Comparison of ENCODE assay signal across 20 mouse cellular contexts in the genomic region with DNA sequence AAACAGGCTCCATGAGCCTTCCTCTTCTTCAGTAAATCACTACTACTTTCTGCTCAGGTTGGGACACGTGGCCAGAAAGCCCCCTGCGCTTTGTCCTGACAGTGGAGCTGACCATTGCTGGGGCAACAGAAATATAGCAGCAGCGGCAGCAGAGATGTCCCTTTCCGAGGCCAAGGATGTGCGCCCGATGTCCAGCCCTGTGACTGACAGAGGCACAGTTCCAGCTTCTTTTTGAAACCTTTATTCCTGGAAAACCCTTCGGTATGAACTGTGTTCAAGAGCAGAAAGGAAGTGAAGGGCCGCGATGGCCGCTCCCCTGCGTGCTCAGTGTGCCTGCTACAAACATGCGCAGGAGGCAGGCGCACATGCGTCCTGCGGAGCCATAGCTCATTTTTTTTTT. TPM values are rescaled to one million over a fixed set of nuclear protein-coding genes. Genes with fewer than 3 reads are reported as not detected.
DNase-seq lines count a peak whose midpoint lies in the region; ATAC-seq and TF ChIP-seq lines count a peak whose summit lies in the region.
"Had no signal": no experiment of that assay in that cellular context is flagged by ENCODE, and none has a peak within 500 bp of the region (broad histone marks: within the 10 kb centered on the region; RNA-seq: fewer than 3 reads in every experiment).

No protein-coding gene starts in this region.

- no peak for TF ChIP-seq POLR2A in ES-Bruce4 (IDR thresholded peaks at IDR 0.05; ENCODE audit: insufficient read depth, low read length)

- H3K27me3 ChIP-seq in forebrain, embryonic 10.5 days (ENCODE audit: poor library complexity, severe bottlenecking) = no peaks in the 10 kb centered on the region
- H3K27me3 ChIP-seq in forebrain, embryonic 11.5 days (ENCODE audit: control insufficient read depth, insufficient read depth, low read length) = no peaks in the 10 kb centered on the region
- H3K27me3 ChIP-seq in liver, postnatal 0 days (ENCODE audit: insufficient read depth, low read length) = no peaks in the 10 kb centered on the region
- H3K27me3 ChIP-seq in liver, embryonic 11.5 days (replicated peaks; ENCODE audit: control insufficient read depth, insufficient read depth, low read length) = no peaks in the 10 kb centered on the region
- no peaks in the 10 kb centered on the region for H3K27me3 ChIP-seq in ES-Bruce4 (ENCODE audit: control insufficient read depth, insufficient read depth, low read length, poor library complexity, severe bottlenecking)
- no peaks in the 10 kb centered on the region for H3K27me3 ChIP-seq in intestine, embryonic 16.5 days (replicated peaks; ENCODE audit: control insufficient read depth, insufficient read depth, low read length)
- H3K27me3 ChIP-seq: heart, embryonic 13.5 days; intestine, embryonic 15.5 days; kidney, embryonic 15.5 days; limb, embryonic 12.5 days; liver, embryonic 13.5 days had no signal

- H3K9me3 ChIP-seq in forebrain, embryonic 10.5 days = no peaks in the 10 kb centered on the region
- no peaks in the 10 kb centered on the region for H3K9me3 ChIP-seq in forebrain, embryonic 11.5 days (ENCODE audit: control insufficient read depth, low read length)
- no peaks in the 10 kb centered on the region for H3K9me3 ChIP-seq in liver, postnatal 0 days (ENCODE audit: low read length)
- no peaks in the 10 kb centered on the region for H3K9me3 ChIP-seq in liver, embryonic 11.5 days (ENCODE audit: control insufficient read depth, low read length)
- H3K9me3 ChIP-seq in ES-Bruce4 (replicated peaks; ENCODE audit: control insufficient read depth, insufficient read depth, low read length, poor library complexity, severe bottlenecking) = no peaks in the 10 kb centered on the region
- H3K9me3 ChIP-seq in intestine, embryonic 16.5 days (ENCODE audit: control insufficient read depth, low read length) = no peaks in the 10 kb centered on the region
- H3K9me3 ChIP-seq: forebrain, embryonic 12.5 days; heart, embryonic 13.5 days; intestine, embryonic 15.5 days; kidney, embryonic 15.5 days; limb, embryonic 12.5 days; liver, embryonic 13.5 days had no signal

- H3K4me3 ChIP-seq in forebrain, embryonic 10.5 days = no peak overlapping the region
- H3K4me3 ChIP-seq in forebrain, embryonic 11.5 days (ENCODE audit: low read depth, low read length) = no peak overlapping the region
- H3K4me3 ChIP-seq in liver, postnatal 0 days (ENCODE audit: low read depth, low read length) = no peak overlapping the region
- no peak overlapping the region for H3K4me3 ChIP-seq in liver, embryonic 11.5 days (ENCODE audit: low read depth, low read length)
- H3K4me3 ChIP-seq in ES-Bruce4 (ENCODE audit: low read depth, low read length) = no peak overlapping the region
- H3K4me3 ChIP-seq in intestine, embryonic 16.5 days (ENCODE audit: low read length) = no peak overlapping the region
- H3K4me3 ChIP-seq: forebrain, embryonic 12.5 days; heart, embryonic 13.5 days; intestine, embryonic 15.5 days; kidney, embryonic 15.5 days; limb, embryonic 12.5 days; liver, embryonic 13.5 days had no signal

- no peaks in the 10 kb centered on the region for H3K36me3 ChIP-seq in forebrain, embryonic 10.5 days (replicated peaks)
- no peaks in the 10 kb centered on the region for H3K36me3 ChIP-seq in forebrain, embryonic 11.5 days (ENCODE audit: control insufficient read depth, insufficient read depth, low read length)
- H3K36me3 ChIP-seq in liver, postnatal 0 days (replicated peaks; ENCODE audit: insufficient read depth, low read length) = no peaks in the 10 kb centered on the region
- H3K36me3 ChIP-seq in liver, embryonic 11.5 days (ENCODE audit: control insufficient read depth, insufficient read depth, low read length) = no peaks in the 10 kb centered on the region
- H3K36me3 ChIP-seq in ES-Bruce4 (ENCODE audit: control insufficient read depth, insufficient read depth, low read length, poor library complexity, severe bottlenecking) = no peaks in the 10 kb centered on the region
- H3K36me3 ChIP-seq in intestine, embryonic 16.5 days (ENCODE audit: control insufficient read depth, insufficient read depth, low read length) = no peaks in the 10 kb centered on the region
- H3K36me3 ChIP-seq: forebrain, embryonic 12.5 days; heart, embryonic 13.5 days; intestine, embryonic 15.5 days; kidney, embryonic 15.5 days; limb, embryonic 12.5 days; liver, embryonic 13.5 days had no signal

- DNase-seq in forebrain, embryonic 10.5 days (ENCODE audit: extremely low spot score, low spot score) = no peak
- no peak for DNase-seq in forebrain, embryonic 11.5 days (ENCODE audit: low spot score)
- DNase-seq in liver, postnatal 0 days = peak; percentile 7
- no peak for DNase-seq in liver, embryonic 11.5 days (ENCODE audit: low spot score)
- peak; percentile 51 to 67 for DNase-seq in cerebellum, postnatal 14 days
- DNase-seq in right cerebral cortex, postnatal 14 days = no peak
- DNase-seq: B cell, adult 2 months; gastrocnemius, postnatal 10 days; heart, adult 18-20 months; kidney, postnatal 4 days; liver, embryonic 13.5 days; lung, postnatal 36 days; thymus, postnatal 14 days had no signal

- 93% methylated on average over 15 of the region's 15 CpGs for WGBS in forebrain, embryonic 10.5 days
- WGBS in forebrain, embryonic 11.5 days = 91% methylated on average over 15 of the region's 15 CpGs
- 84% methylated on average over 15 of the region's 15 CpGs for WGBS in liver, postnatal 0 days (ENCODE audit: insufficient replicate concordance)
- 90% methylated on average over 15 of the region's 15 CpGs for WGBS in liver, embryonic 11.5 days
- WGBS in intestine, embryonic 16.5 days = 92% methylated on average over 15 of the region's 15 CpGs

- TF ChIP-seq CTCF in liver, postnatal 0 days (IDR thresholded peaks at IDR 0.05; ENCODE audit: low read depth) = no peak
- TF ChIP-seq CTCF in ES-Bruce4 (IDR thresholded peaks at IDR 0.05; ENCODE audit: low read depth, low read length) = no peak

- H3K27ac ChIP-seq in forebrain, embryonic 10.5 days = peak overlapping the region; percentile 58; the same call in 1 of the 2 replicates
- no peak overlapping the region for H3K27ac ChIP-seq in forebrain, embryonic 11.5 days (ENCODE audit: low read depth, low read length)
- no peak overlapping the region for H3K27ac ChIP-seq in liver, postnatal 0 days (ENCODE audit: low read depth)
- no peak overlapping the region for H3K27ac ChIP-seq in liver, embryonic 11.5 days (ENCODE audit: low read depth, low read length)
- no peak overlapping the region for H3K27ac ChIP-seq in ES-Bruce4 (ENCODE audit: insufficient read depth, low read length)
- H3K27ac ChIP-seq in intestine, embryonic 16.5 days (ENCODE audit: low read length) = no peak overlapping the region
- H3K27ac ChIP-seq: heart, embryonic 13.5 days; kidney, embryonic 15.5 days; limb, embryonic 12.5 days; liver, embryonic 13.5 days had no signal

- no peak overlapping the region for H3K4me2 ChIP-seq in forebrain, embryonic 11.5 days (ENCODE audit: low read depth, low read length, severe bottlenecking)
- H3K4me2 ChIP-seq in liver, postnatal 0 days (ENCODE audit: low read depth, low read length) = no peak overlapping the region
- no peak overlapping the region for H3K4me2 ChIP-seq in liver, embryonic 11.5 days
- H3K4me2 ChIP-seq in intestine, embryonic 16.5 days (ENCODE audit: low read depth, low read length) = no peak overlapping the region
- H3K4me2 ChIP-seq: forebrain, embryonic 12.5 days; heart, embryonic 13.5 days; intestine, embryonic 15.5 days; kidney, embryonic 15.5 days; limb, embryonic 12.5 days; liver, embryonic 13.5 days had no signal

- no peak for ATAC-seq in forebrain, embryonic 11.5 days (replicated peaks; ENCODE audit: low FRiP score)
- ATAC-seq in liver, postnatal 0 days = no peak
- no peak for ATAC-seq in liver, embryonic 11.5 days (replicated peaks; ENCODE audit: low FRiP score)
- no peak for ATAC-seq in intestine, embryonic 16.5 days
- ATAC-seq: intestine, embryonic 15.5 days had no signal

- H3K9ac ChIP-seq in forebrain, embryonic 11.5 days (ENCODE audit: low read length) = no peak overlapping the region
- H3K9ac ChIP-seq in liver, postnatal 0 days (replicated peaks) = no peak overlapping the region
- H3K9ac ChIP-seq in liver, embryonic 11.5 days (ENCODE audit: low read depth, low read length) = no peak overlapping the region
- H3K9ac ChIP-seq in ES-Bruce4 (ENCODE audit: low read depth, poor library complexity, severe bottlenecking) = peak overlapping the region; percentile 36; the same call in 1 of the 2 replicates
- no peak overlapping the region for H3K9ac ChIP-seq in intestine, embryonic 16.5 days (ENCODE audit: low read depth, low read length)
- H3K9ac ChIP-seq: forebrain, embryonic 12.5 days; heart, embryonic 13.5 days; intestine, embryonic 15.5 days; kidney, embryonic 15.5 days; limb, embryonic 12.5 days; liver, embryonic 13.5 days had no signal

- TF ChIP-seq EP300 in liver, postnatal 0 days (IDR thresholded peaks at IDR 0.05; ENCODE audit: low read depth) = no peak
- no peak for TF ChIP-seq EP300 in ES-Bruce4 (IDR thresholded peaks at IDR 0.05; ENCODE audit: insufficient read depth, low read depth, low read length)

- H3K4me1 ChIP-seq in forebrain, embryonic 10.5 days = peaks cover 22% of the 10 kb centered on the region
- H3K4me1 ChIP-seq in forebrain, embryonic 11.5 days (replicated peaks; ENCODE audit: control insufficient read depth, insufficient read depth, low read length) = 0 out of 2 replicates have a peak, but pooled peaks cover 6% of the 10 kb centered on the region
- H3K4me1 ChIP-seq in liver, postnatal 0 days (ENCODE audit: insufficient read depth) = 0 out of 2 replicates have a peak, but pooled peaks cover 6% of the 10 kb centered on the region
- H3K4me1 ChIP-seq in liver, embryonic 11.5 days (replicated peaks; ENCODE audit: control insufficient read depth, insufficient read depth, low read length) = peaks cover 3% of the 10 kb centered on the region
- H3K4me1 ChIP-seq in ES-Bruce4 (ENCODE audit: control insufficient read depth, insufficient read depth, low read length) = no peaks in the 10 kb centered on the region
- H3K4me1 ChIP-seq in intestine, embryonic 16.5 days (ENCODE audit: control insufficient read depth, insufficient read depth, low read length) = peaks cover 9% of the 10 kb centered on the region; the same call in 1 of the 2 replicates

RNA-seq across cellular contexts. Expression of a gene that starts 24.0 kb away (rescaled TPM):
- 17.4 and 19.7 TPM in 2 replicates for polyA plus RNA-seq in forebrain, embryonic 10.5 days (2016; fragmentation: Nextera tagmentation; extraction: Ambion mirVana)
- polyA plus RNA-seq in forebrain, embryonic 11.5 days (2014; fragmentation: Nextera tagmentation; extraction: Ambion mirVana) = 23.8 and 29.4 TPM in 2 replicates
- 9.0 TPM in 2 replicates for polyA plus RNA-seq in liver, postnatal 0 days (2015; fragmentation: Nextera tagmentation; extraction: Ambion mirVana)
- polyA plus RNA-seq in liver, embryonic 11.5 days (2014; fragmentation: Nextera tagmentation; extraction: Ambion mirVana) = 16.2 and 16.6 TPM in 2 replicates
- 22.7 and 25.7 TPM in 2 replicates for polyA plus RNA-seq in ES-Bruce4 (2011; ENCODE audit: insufficient read depth, insufficient read length, low read depth, missing spikeins)
- polyA plus RNA-seq in intestine, embryonic 16.5 days (2015; fragmentation: Nextera tagmentation; extraction: Ambion mirVana) = 16.8 and 17.8 TPM in 2 replicates

Comparison
In these comparisons a context has a peak if more than half of its experiments do, and no peak if none do; other contexts are left out.
1. DNase-seq: peak in liver, postnatal 0 days (single experiment) and cerebellum, postnatal 14 days (2 of 2); none in forebrain, embryonic 10.5 days (single experiment), forebrain, embryonic 11.5 days (single experiment), liver, embryonic 11.5 days (single experiment) and right cerebral cortex, postnatal 14 days (single experiment).